Mouse (Mus musculus): ENCODE results near the gene Cpa2.

Cpa2 gene

GRCm38 (mm10) chr6:30576477-30577203 lies 35.3 kb downstream of the Cpa2 start:
- no peak for DNase-seq (ENCODE audit: low read depth, low spot score)

GRCm38 (mm10) chr6:30579961-30580840 lies 38.8 kb downstream of the Cpa2 start:
- DNase-seq (ENCODE audit: low read depth, low spot score): no peak

GRCm38 (mm10) chr6:30580841-30581176 lies 39.4 kb downstream of the Cpa2 start:
- no peak for DNase-seq (ENCODE audit: low read depth, low spot score)

GRCm38 (mm10) chr6:30586886-30587442 lies 45.6 kb downstream of the Cpa2 start:
- DNase-seq (ENCODE audit: low read depth, low spot score): no peak

GRCm38 (mm10) chr6:30589819-30590218 lies 48.4 kb downstream of the Cpa2 start:
- DNase-seq (ENCODE audit: low read depth, low spot score): no peak

- DNase-seq (ENCODE audit: low read depth, low spot score): no peak
Observed at GRCm38 (mm10) chr6:30591851-30592404, 50.5 kb downstream of the Cpa2 start.

- no peak for DNase-seq (ENCODE audit: low read depth, low spot score)
Observed at GRCm38 (mm10) chr6:30592417-30592974, 51.1 kb downstream of the Cpa2 start.

GRCm38 (mm10) chr6:30594364-30594763 lies 53.0 kb downstream of the Cpa2 start:
- DNase-seq (ENCODE audit: low read depth, low spot score): no peak

GRCm38 (mm10) chr6:30596230-30596898 lies 55.0 kb downstream of the Cpa2 start:
- DNase-seq (ENCODE audit: low read depth, low spot score): no peak

GRCm38 (mm10) chr6:30600033-30600432 lies 58.7 kb downstream of the Cpa2 start:
- no peak for DNase-seq (ENCODE audit: low read depth, low spot score)

- DNase-seq (ENCODE audit: low read depth, low spot score): no peak
Observed at GRCm38 (mm10) chr6:30600995-30601394, 59.6 kb downstream of the Cpa2 start.

- no peak for DNase-seq (ENCODE audit: low read depth, low spot score)
Observed at GRCm38 (mm10) chr6:30604342-30604867, 63.0 kb downstream of the Cpa2 start.

GRCm38 (mm10) chr6:30605111-30605510 lies 63.7 kb downstream of the Cpa2 start:
- DNase-seq (ENCODE audit: low read depth, low spot score): no peak

GRCm38 (mm10) chr6:30605672-30606071 lies 64.3 kb downstream of the Cpa2 start:
- DNase-seq (ENCODE audit: low read depth, low spot score): no peak

- DNase-seq (ENCODE audit: low read depth, low spot score): no peak
Observed at GRCm38 (mm10) chr6:30610710-30611109, 69.3 kb downstream of the Cpa2 start, which contains the start of gene Cpa5. Gene Cpa5, plus strand, starts transcription at chr6:30611010.

- no peak for DNase-seq (ENCODE audit: low read depth, low spot score)
Observed at GRCm38 (mm10) chr6:30611212-30611611, 69.8 kb downstream of the Cpa2 start.

Measured in c-Kit-negative CD71-positive TER-119-positive erythroid progenitor cells, embryonic 14.5 days (primary cell).